Mouse (Mus musculus) CH12.LX (cell line): Measurements from ENCODE around the gene Creg1. TPM values are rescaled to one million over a fixed set of nuclear protein-coding genes. Genes with fewer than 3 reads are reported as not detected.
"Not testable (repeated sequence)": the region's sequence is repeated elsewhere in the genome, so short reads cannot be mapped to it uniquely, and the experiment has no call there.

Experiments used
- DNase-seq: peaks from one replicate; pipeline ENCODE4 v3.0.0-alpha.2; 2013; ENCODE audit errors: extremely low read depth
- H3K27ac ChIP-seq: 2 replicates; pipeline ENCODE4 v1.5.1; 2012; ENCODE audit warnings: low read depth, mild to moderate bottlenecking, control low read depth, moderate library complexity; ENCODE audit not compliant: insufficient read depth
- H3K27me3 ChIP-seq: replicated peaks from 2 replicates; pipeline ENCODE3; 2012; ENCODE audit warnings: inconsistent platforms
- H3K36me3 ChIP-seq, 2 experiments: replicated peaks in 1 of 2; 2 replicates each; pipeline versions ENCODE3 to v1.6.1; 2012; ENCODE audit warnings: inconsistent platforms in 1 of 2, low read length in 1 of 2, mild to moderate bottlenecking in 1 of 2, mixed read lengths in 1 of 2, moderate library complexity in 1 of 2; ENCODE audit not compliant: control insufficient read depth in 1 of 2, insufficient read depth in 1 of 2
- H3K4me1 ChIP-seq, 2 experiments: 2 replicates each; pipeline ENCODE4 v1.6.1; 2012; ENCODE audit warnings: inconsistent platforms in 1 of 2, moderate library complexity in 1 of 2; ENCODE audit not compliant: insufficient read depth in 2 of 2, control insufficient read depth in 1 of 2
- H3K4me2 ChIP-seq: 2 replicates; pipeline ENCODE4 v1.6.1; 2012; ENCODE audit warnings: low read depth, mild to moderate bottlenecking, control low read depth; ENCODE audit not compliant: poor library complexity, insufficient read depth, severe bottlenecking
- H3K4me3 ChIP-seq, 3 experiments: fragments of 150-350 bp in 1 of 3; sonication (generic) in 1 of 3; replicated peaks in 1 of 3; 2 replicates each; pipeline versions ENCODE3 to v1.5.1; 2011 to 2012; ENCODE audit warnings: low read depth in 2 of 3, low read length in 2 of 3, mild to moderate bottlenecking in 2 of 3, moderate library complexity in 2 of 3, control low read depth in 1 of 3, improper control_type of control experiment in 1 of 3, inconsistent platforms in 1 of 3, mixed read lengths in 1 of 3; ENCODE audit not compliant: poor library complexity in 1 of 3
- H3K79me2 ChIP-seq: replicated peaks from 2 replicates; pipeline ENCODE4 v1.6.1; 2012; ENCODE audit warnings: mild to moderate bottlenecking, moderate library complexity; ENCODE audit not compliant: control insufficient read depth, poor library complexity, insufficient read depth, severe bottlenecking; ENCODE audit errors: extremely low read depth
- H3K9ac ChIP-seq: 2 replicates; pipeline ENCODE4 v1.6.1; 2012; ENCODE audit warnings: low read depth, mild to moderate bottlenecking, control low read depth, moderate library complexity; ENCODE audit not compliant: insufficient read depth
- H3K9me3 ChIP-seq: replicated peaks from 2 replicates; pipeline ENCODE3; 2012; ENCODE audit warnings: low read length, inconsistent platforms, mixed read lengths
- BHLHE40 ChIP-seq: IDR thresholded peaks from 2 replicates; pipeline ENCODE4 v1.6.1; 2011; ENCODE audit warnings: mild to moderate bottlenecking, low read depth, low read length, improper control_type of control experiment
- CHD2 ChIP-seq: IDR thresholded peaks from 2 replicates; pipeline ENCODE4 v1.6.1; 2011; ENCODE audit warnings: low read length, improper control_type of control experiment
- CTCF ChIP-seq, 2 experiments: IDR thresholded peaks in 1 of 2; conservative IDR thresholded peaks in 1 of 2; 2 replicates each; pipeline ENCODE4 v1.5.1; 2011 to 2012; ENCODE audit warnings: low read depth in 2 of 2, low read length in 2 of 2, improper control_type of control experiment in 1 of 2, inconsistent platforms in 1 of 2, mild to moderate bottlenecking in 1 of 2, moderate library complexity in 1 of 2
- E2F4 ChIP-seq: IDR thresholded peaks from 2 replicates; pipeline ENCODE4 v1.6.1; 2011; ENCODE audit warnings: low read depth, low read length, improper control_type of control experiment; ENCODE audit not compliant: insufficient replicate concordance
- EP300 ChIP-seq: IDR thresholded peaks from 2 replicates; pipeline ENCODE4 v1.6.1; 2011; ENCODE audit warnings: low read length, improper control_type of control experiment
- HCFC1 ChIP-seq: IDR thresholded peaks from 2 replicates; pipeline ENCODE4 v1.6.1; 2012; ENCODE audit warnings: low read depth, mild to moderate bottlenecking, inconsistent platforms, low read length, improper control_type of control experiment
- MAX ChIP-seq: IDR thresholded peaks from 2 replicates; pipeline ENCODE4 v1.6.1; 2011; ENCODE audit warnings: low read length, improper control_type of control experiment
- MXI1 ChIP-seq: IDR thresholded peaks from 2 replicates; pipeline ENCODE4 v1.6.1; 2011; ENCODE audit warnings: mild to moderate bottlenecking, low read depth, low read length, improper control_type of control experiment
- MYC ChIP-seq: IDR thresholded peaks from 2 replicates; pipeline ENCODE4 v1.6.1; 2011; ENCODE audit warnings: low read depth, mild to moderate bottlenecking, improper control_type of control experiment, low read length
- NELFE ChIP-seq: IDR thresholded peaks from 2 replicates; pipeline ENCODE4 v1.6.1; 2011; ENCODE audit warnings: low read depth, low read length, improper control_type of control experiment
- NRF1 ChIP-seq: IDR thresholded peaks from 2 replicates; pipeline ENCODE4 v1.6.1; 2014; ENCODE audit warnings: low read depth, mild to moderate bottlenecking, inconsistent platforms, low read length, improper control_type of control experiment, moderate library complexity
- SMC3 ChIP-seq: IDR thresholded peaks from 2 replicates; pipeline ENCODE4 v1.6.1; 2011; ENCODE audit warnings: low read depth, low read length, improper control_type of control experiment
- TBP ChIP-seq: conservative IDR thresholded peaks from 2 replicates; pipeline ENCODE4 v1.6.1; 2011; ENCODE audit warnings: low read depth, low read length, improper control_type of control experiment
- USF2 ChIP-seq: conservative IDR thresholded peaks from 2 replicates; pipeline ENCODE4 v1.6.1; 2011; ENCODE audit warnings: low read depth, low read length, improper control_type of control experiment
- ZMIZ1 ChIP-seq: IDR thresholded peaks from 2 replicates; pipeline ENCODE4 v1.6.1; 2012; ENCODE audit warnings: low read depth, mild to moderate bottlenecking, inconsistent platforms, low read length, improper control_type of control experiment
- dilution Hi-C: fragments of 300-500 bp; cut with MboI; formaldehyde crosslinking; loops from 2 replicates; pipeline ENCODE4 v1.14.3; 2020; ENCODE audit warnings: low sequenced_read_pairs; ENCODE audit not compliant: extremely low pct_unique_long_range_greater_than_20kb, extremely low pct_ligation_motif_present
- in situ Hi-C: fragments of 300-500 bp; cut with MboI; formaldehyde crosslinking; loops from 3 replicates; pipeline ENCODE4 v1.14.3; 2019; ENCODE audit warnings: low sequenced_read_pairs, low pct_ligation_motif_present, low pct_unique_long_range_greater_than_20kb, mixed read lengths
- polyA plus RNA-seq: library from polyadenylated mRNA; unstranded; fragments of >175 nt; gene quantifications from 2 replicates; pipeline ENCODE4 v1.2.1, GENCODE M21; 2012; ENCODE audit warnings: low read depth; ENCODE audit not compliant: insufficient read length
- total RNA-seq, 2 experiments: library from RNA; depleted of rRNA; stranded (reverse); fragments of 300-350 nt in 1 of 2; fragments of >200 nt in 1 of 2; gene quantifications; 2 replicates each; pipeline ENCODE4 v1.2.3; 2012 to 2014

The Creg1 gene
- total and polyA plus RNA-seq, 3 experiments = 22.3 to 44.3 (median 38.2) TPM

- no peaks in the 10 kb centered on the region for H3K9me3 ChIP-seq
- no peaks in the 10 kb centered on the region for H3K27me3 ChIP-seq
- H3K4me1 ChIP-seq = peaks cover under 1 to 10% of the 10 kb centered on the region in 2 experiments; a peak in 1 of 4 replicates
- no peak overlapping the region for H3K27ac ChIP-seq
- no peak for TF ChIP-seq CHD2
- no peak for TF ChIP-seq E2F4
- H3K79me2 ChIP-seq = no peaks in the 10 kb centered on the region
- no peaks in the 10 kb centered on the region for H3K36me3 ChIP-seq
- DNase-seq = no peak
- no peak overlapping the region for H3K4me2 ChIP-seq
- no peak overlapping the region for H3K9ac ChIP-seq
- in situ Hi-C loops = no loop called here
- dilution Hi-C loops = no loop called here
- no peak overlapping the region for H3K4me3 ChIP-seq
These were observed 9.3 kb upstream of the Creg1 start for GRCm38 (mm10) chr1:165754205-165754604.

GRCm38 (mm10) chr1:165755194-165755593, 8.4 kb upstream of the Creg1 start:
- H3K36me3 ChIP-seq = no peaks in the 10 kb centered on the region
- no peaks in the 10 kb centered on the region for H3K9me3 ChIP-seq
- H3K79me2 ChIP-seq = no peaks in the 10 kb centered on the region
- H3K27me3 ChIP-seq = no peaks in the 10 kb centered on the region
- no peak for TF ChIP-seq ZMIZ1
- TF ChIP-seq EP300 = no peak
- TF ChIP-seq HCFC1 = no peak
- TF ChIP-seq SMC3 = no peak
- TF ChIP-seq USF2 = no peak
- no peak overlapping the region for H3K27ac ChIP-seq
- H3K9ac ChIP-seq = no peak overlapping the region
- in situ Hi-C loops (no loop called here), dilution Hi-C loops (no loop called here)
- H3K4me3 ChIP-seq = no peak overlapping the region
- peaks cover 2 to 10% of the 10 kb centered on the region in 2 experiments; a peak in 2 of 4 replicates for H3K4me1 ChIP-seq
- no peak overlapping the region for H3K4me2 ChIP-seq
- DNase-seq = no peak

GRCm38 (mm10) chr1:165761522-165762305, 1.8 kb upstream of the Creg1 start:
- no peaks in the 10 kb centered on the region for H3K27me3 ChIP-seq
- no peak for DNase-seq
- no peak overlapping the region for H3K4me2 ChIP-seq
- H3K79me2 ChIP-seq = no peaks in the 10 kb centered on the region
- in situ Hi-C loops (no loop called here), dilution Hi-C loops (no loop called here)
- no peaks in the 10 kb centered on the region for H3K36me3 ChIP-seq
- no peak overlapping the region for H3K4me3 ChIP-seq
- TF ChIP-seq BHLHE40 (no peak), TBP (no peak), CTCF (conservative IDR thresholded peaks at IDR 0.05 in 1 of 2, IDR thresholded peaks at IDR 0.05 in 1 of 2; ENCODE audit: low read depth in 2 of 2, low read length in 2 of 2) (peak in 1 of 2 experiments; percentile 31; a peak in 2 of 4 replicates), NRF1 (no peak), SMC3 (0 out of 2 replicates have a peak, but pooled peaks have one; percentile 9), MAX (peak; percentile 27; the same call in 1 of the 2 replicates), EP300 (no peak), MYC (0 out of 2 replicates have a peak, but pooled peaks have one; percentile 47), NELFE (no peak), MXI1 (no peak)
- H3K27ac ChIP-seq = no peak overlapping the region
- peaks cover 5 to 34% of the 10 kb centered on the region in 2 experiments for H3K4me1 ChIP-seq
- no peak overlapping the region for H3K9ac ChIP-seq
- H3K9me3 ChIP-seq = no peaks in the 10 kb centered on the region

GRCm38 (mm10) chr1:165762498-165762897, 1.0 kb upstream of the Creg1 start:
- dilution Hi-C loops, H3K27ac ChIP-seq, H3K36me3 ChIP-seq, H3K9ac ChIP-seq, DNase-seq, H3K4me3 ChIP-seq, in situ Hi-C loops, H3K79me2 ChIP-seq, H3K9me3 ChIP-seq, H3K27me3 ChIP-seq: not testable (repeated sequence)
- H3K4me2 ChIP-seq = 0 out of 2 replicates have a peak overlapping the region, but pooled peaks have one; percentile 37
- peaks cover 5 to 34% of the 10 kb centered on the region in 2 experiments for H3K4me1 ChIP-seq
